Mouse (Mus musculus) lung, adult 10 weeks (tissue): ENCODE measurements around the gene Cacybp. TPM values are rescaled to one million over a fixed set of nuclear protein-coding genes. Genes with fewer than 3 reads are reported as not detected.

Experiments used
- polyA plus RNA-seq: library from polyadenylated mRNA; stranded (reverse); fragments of 350-450 nt; fragmentation: Illumina TruSeq; extraction: RNeasy Lipid Tissue Mini Kit (QIAGEN cat#74804); gene quantifications from one replicate; pipeline ENCODE4 v1.2.3, GENCODE M21; 2014; ENCODE audit warnings: low read depth, low replicate concordance; ENCODE audit not compliant: insufficient read depth

Gene Cacybp
- 49.1 TPM for polyA plus RNA-seq

DNA sequence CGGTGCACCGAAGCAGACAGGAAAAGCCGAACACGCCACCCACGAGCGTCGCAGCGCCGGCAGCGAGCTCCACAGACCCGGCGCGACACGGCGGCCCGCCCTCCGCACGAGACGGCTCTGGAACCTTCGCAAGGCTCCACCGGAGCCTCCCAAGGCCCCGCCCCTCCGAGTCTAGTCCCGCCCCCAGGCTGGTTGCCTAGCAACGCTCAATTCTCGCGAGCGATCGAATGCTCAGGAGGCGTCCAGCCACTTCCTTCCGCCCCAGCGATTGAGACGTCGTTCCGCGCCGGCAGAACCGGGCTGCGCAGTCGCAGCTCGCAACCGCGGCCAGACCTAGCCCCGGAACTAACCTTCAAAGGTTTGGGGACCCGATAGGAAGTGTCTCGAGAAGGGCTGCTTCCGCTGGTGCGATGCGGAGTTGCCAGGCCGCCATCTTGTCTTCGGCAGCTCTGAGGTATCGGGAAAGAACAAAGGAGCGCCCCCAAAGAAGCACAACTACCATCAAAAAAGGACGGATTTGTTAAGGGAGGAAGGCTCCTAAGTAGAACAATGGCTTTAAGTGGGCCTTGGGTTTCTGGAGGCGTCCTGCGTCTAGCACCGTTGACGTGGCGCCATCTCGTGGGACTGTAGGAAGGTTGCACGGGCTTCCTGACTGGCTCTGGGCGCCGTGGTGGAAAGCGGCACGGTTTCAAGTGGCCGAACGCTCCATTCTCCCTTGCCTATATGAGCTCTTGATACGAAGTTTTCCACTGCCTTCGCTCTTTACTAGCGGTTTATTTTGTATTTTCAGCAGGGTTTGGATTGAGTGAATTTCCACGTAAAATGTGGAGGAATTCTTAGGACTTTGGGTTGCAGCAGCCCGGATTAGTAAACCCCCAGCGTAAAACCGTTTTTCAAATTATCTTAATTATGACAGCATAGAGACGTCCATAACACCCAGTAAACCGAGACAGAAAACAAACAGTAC, at the start of gene Cacybp:
Cacybp (minus strand) TSS at position 173 of the 967 bp plus-strand sequence.

DNA sequence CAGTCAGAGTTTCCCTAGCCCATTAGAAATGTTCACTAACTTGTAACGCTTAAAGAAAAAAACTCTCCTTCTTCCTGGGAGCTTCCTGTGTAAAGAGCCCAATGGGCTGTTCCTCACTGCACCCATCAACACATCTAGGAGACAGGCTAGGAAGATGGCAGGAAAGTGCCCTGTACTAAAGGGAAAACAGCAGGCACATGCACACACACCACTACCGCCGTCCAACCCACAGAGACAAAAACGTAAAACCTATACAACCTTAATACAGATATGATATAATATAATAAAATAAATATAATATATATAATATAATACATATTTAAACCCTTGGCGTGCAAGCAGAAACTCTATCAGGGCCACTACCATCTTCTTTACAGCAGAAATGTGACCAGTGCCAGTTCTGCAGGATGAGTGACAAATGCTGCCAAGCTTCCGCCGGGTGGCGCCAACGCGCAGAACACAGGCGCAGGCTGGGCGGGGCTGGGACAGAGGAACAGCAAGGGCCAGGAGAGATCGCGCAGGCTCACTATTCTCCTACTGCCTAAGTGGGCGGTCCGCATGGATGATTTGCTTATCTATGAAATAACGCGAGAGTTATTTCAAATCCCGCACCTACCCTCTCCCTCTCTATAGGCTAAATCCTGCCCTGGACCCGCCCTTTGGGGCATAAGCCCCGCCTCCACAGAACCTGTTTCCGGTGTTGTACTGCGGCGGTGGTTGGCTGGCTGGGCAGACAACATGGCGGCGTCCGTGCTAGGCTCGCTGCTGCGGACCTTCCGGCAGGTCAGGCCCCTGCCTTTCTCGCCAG, 17.9 kb downstream of the Cacybp start, which contains the start of gene Mrps14:
Mrps14 (plus strand) TSS at position 687 of the 808 bp plus-strand sequence.

DNA sequence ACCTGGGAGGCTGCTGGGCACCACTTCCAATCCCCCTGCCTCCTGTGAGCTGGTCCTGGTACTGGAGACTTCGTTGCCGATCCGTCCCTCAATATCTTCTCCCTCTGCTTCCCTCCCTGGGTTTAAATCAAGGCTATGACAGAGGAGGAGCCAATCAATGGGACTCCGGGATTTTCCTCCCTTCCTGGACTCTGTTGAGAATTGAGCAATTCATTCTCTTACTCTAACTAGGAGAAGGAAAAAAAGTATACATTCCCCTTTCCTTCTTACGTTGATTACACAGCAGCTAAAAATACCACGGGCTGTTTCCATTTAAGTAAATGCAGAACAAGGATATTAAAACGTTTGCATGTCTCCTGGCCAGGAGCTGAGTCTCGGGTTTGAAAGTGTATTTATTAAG, 59.2 kb downstream of the Cacybp start, which contains the start of gene Tnn:
Tnn (minus strand) TSS at position 101 of the 400 bp plus-strand sequence.

Other genes with a start within 250 kb of the Cacybp start
- 37.5 TPM for gene 4930523C07Rik, start 168.5 kb downstream of the Cacybp start, polyA plus RNA-seq
- 1.6 TPM for gene Tnn, start 59.3 kb downstream of the Cacybp start, polyA plus RNA-seq
- gene Mrps14, start 17.7 kb downstream of the Cacybp start, polyA plus RNA-seq, result 62.8 TPM